Comparison of ENCODE assay signal across 17 mouse cellular contexts in the genomic region with DNA sequence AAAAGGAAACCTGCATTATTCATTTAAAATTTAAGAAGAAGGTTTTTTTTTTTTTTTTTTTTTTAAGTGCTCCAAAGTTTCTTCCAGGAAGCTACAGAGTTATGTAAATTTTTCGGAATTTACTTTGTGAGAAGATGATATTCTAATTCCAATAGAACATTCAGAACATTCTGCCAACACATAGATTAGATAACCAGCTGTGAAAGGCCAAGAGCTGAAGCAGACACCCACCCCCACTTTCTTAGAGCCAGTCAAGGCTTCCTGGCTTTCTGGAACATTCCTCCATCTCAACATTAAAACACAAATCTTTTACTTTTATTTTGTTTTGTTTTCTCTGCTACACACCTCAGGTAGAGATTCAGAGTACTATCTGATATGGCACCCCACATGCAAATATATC.
"Had no signal": no experiment of that assay in that cellular context is flagged by ENCODE, and none has a peak within 500 bp of the region (broad histone marks: within the 10 kb centered on the region; RNA-seq: fewer than 3 reads in every experiment).

No protein-coding gene starts in this region.

- H3K36me3 ChIP-seq: limb, embryonic 10.5 days; limb, embryonic 13.5 days; lung, embryonic 15.5 days; neural tube, embryonic 13.5 days had no signal

- H3K4me3 ChIP-seq: limb, embryonic 10.5 days; limb, embryonic 13.5 days; lung, embryonic 15.5 days; megakaryocyte, embryonic 14.5 days; neural tube, embryonic 13.5 days had no signal

- DNase-seq: kidney, adult 9 months; kidney, postnatal 14 days; kidney, postnatal 4 days; lung, adult 18-20 months; lung, postnatal 10 days; lung, postnatal 36 days; midbrain, embryonic 14.5 days; retina, postnatal 1 day; thymus, adult 18-20 months; thymus, postnatal 36 days had no signal

- H3K9ac ChIP-seq: limb, embryonic 13.5 days; lung, embryonic 15.5 days; neural tube, embryonic 13.5 days had no signal

- H3K4me2 ChIP-seq: limb, embryonic 13.5 days; lung, embryonic 15.5 days; midbrain, embryonic 11.5 days; neural tube, embryonic 13.5 days had no signal

- H3K27me3 ChIP-seq: limb, embryonic 13.5 days; lung, embryonic 15.5 days; megakaryocyte, embryonic 14.5 days; neural tube, embryonic 13.5 days had no signal

- H3K27ac ChIP-seq: limb, embryonic 10.5 days; limb, embryonic 13.5 days; lung, embryonic 15.5 days; neural tube, embryonic 13.5 days had no signal

- ATAC-seq: intestine, postnatal 0 days had no signal

- H3K4me1 ChIP-seq: limb, embryonic 10.5 days; limb, embryonic 13.5 days; neural tube, embryonic 13.5 days had no signal

- H3K9me3 ChIP-seq: limb, embryonic 10.5 days; limb, embryonic 13.5 days; lung, embryonic 15.5 days; megakaryocyte, embryonic 14.5 days; neural tube, embryonic 13.5 days had no signal
